Mouse (Mus musculus) C2C12 (cell line): ENCODE data around the gene Cryaa. TPM values are rescaled to one million over a fixed set of nuclear protein-coding genes. Genes with fewer than 3 reads are reported as not detected.
"Not testable (repeated sequence)": the region's sequence is repeated elsewhere in the genome, so short reads cannot be mapped to it uniquely, and the experiment has no call there.

Experiments
- H3K27me3 ChIP-seq: one replicate; pipeline ENCODE4 v1.6.1; 2011; ENCODE audit not compliant: control insufficient read depth, insufficient read depth, insufficient read length
- H3K36me3 ChIP-seq: one replicate; pipeline ENCODE4 v1.6.1; 2011; ENCODE audit not compliant: control insufficient read depth, insufficient read depth
- H3K4me3 ChIP-seq: one replicate; pipeline ENCODE4 v1.5.1; 2011; ENCODE audit warnings: mild to moderate bottlenecking, control low read depth; ENCODE audit not compliant: poor library complexity, insufficient read depth, severe bottlenecking
- H3K79me2 ChIP-seq: one replicate; pipeline ENCODE4 v1.6.1; 2011; ENCODE audit not compliant: control insufficient read depth, insufficient read depth
- H3K79me3 ChIP-seq: one replicate; pipeline ENCODE4 v1.6.1; 2011; ENCODE audit warnings: low read depth, control low read depth
- H3ac ChIP-seq: one replicate; pipeline ENCODE3; 2011; ENCODE audit warnings: low read depth; ENCODE audit not compliant: control insufficient read depth, insufficient read length
- CEBPB ChIP-seq: IDR thresholded peaks from one replicate; pipeline ENCODE4 v1.6.1; 2011; ENCODE audit warnings: low read depth, mild to moderate bottlenecking, control low read depth, moderate library complexity
- CTCF ChIP-seq: IDR thresholded peaks from one replicate; pipeline ENCODE4 v1.5.1; 2011; ENCODE audit not compliant: control insufficient read depth, insufficient read depth, insufficient read length
- FOSL1 ChIP-seq: IDR thresholded peaks from one replicate; pipeline ENCODE4 v1.8.0; 2011; ENCODE audit warnings: mild to moderate bottlenecking, low read length; ENCODE audit not compliant: poor library complexity, insufficient read depth, severe bottlenecking
- MAX ChIP-seq: IDR thresholded peaks from one replicate; pipeline ENCODE4 v1.6.1; 2011; ENCODE audit warnings: mild to moderate bottlenecking, control low read depth
- MYOD1 ChIP-seq: IDR thresholded peaks from one replicate; pipeline ENCODE4 v1.6.1; 2011; ENCODE audit warnings: low read depth; ENCODE audit not compliant: control insufficient read depth, insufficient read length
- MYOG ChIP-seq: IDR thresholded peaks from one replicate; pipeline ENCODE4 v1.6.1; 2011; ENCODE audit not compliant: control insufficient read depth, insufficient read length; ENCODE audit errors: extremely low read depth
- USF1 ChIP-seq: IDR thresholded peaks from one replicate; pipeline ENCODE4 v1.6.1; 2011; ENCODE audit warnings: low read depth, mild to moderate bottlenecking, control low read depth, moderate library complexity
- polyA plus RNA-seq: library from polyadenylated mRNA; unstranded; fragments of >200 nt; fragmentation: generic; extraction: Trizol; gene quantifications from one replicate; pipeline ENCODE4 v1.2.1, GENCODE M21; 2012; ENCODE audit warnings: missing spikeins

Cryaa gene
- polyA plus RNA-seq, 1 experiment, result not detected

DNA sequence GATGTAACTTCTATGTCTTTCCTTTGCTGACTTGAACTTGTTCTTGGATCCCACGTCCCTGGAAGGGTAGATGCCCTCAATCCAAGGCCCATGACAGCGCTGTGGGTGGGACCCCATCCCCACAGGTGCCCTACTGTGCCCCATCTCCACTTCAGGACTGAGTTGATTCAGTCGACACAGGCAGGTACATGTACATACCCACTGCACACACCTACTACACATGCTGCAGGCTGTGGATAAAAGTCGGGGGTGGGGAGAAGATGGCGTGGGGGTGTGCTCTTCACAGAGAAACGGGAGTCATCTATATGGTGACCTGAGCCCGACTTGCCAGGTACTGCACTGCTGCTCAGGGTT is 16.4 kb downstream of the Cryaa start:
- Histone ChIP-seq H3K4me3 (no peak overlapping the region), H3K36me3 (no peaks in the 10 kb centered on the region), H3K79me2 (no peaks in the 10 kb centered on the region), H3K79me3 (no peaks in the 10 kb centered on the region), H3ac (no peak overlapping the region), H3K27me3 (no peaks in the 10 kb centered on the region)
- no peak for TF ChIP-seq MAX
- no peak for TF ChIP-seq MYOG
- no peak for TF ChIP-seq USF1
- no peak for TF ChIP-seq MYOD1
- TF ChIP-seq CEBPB, result no peak

DNA sequence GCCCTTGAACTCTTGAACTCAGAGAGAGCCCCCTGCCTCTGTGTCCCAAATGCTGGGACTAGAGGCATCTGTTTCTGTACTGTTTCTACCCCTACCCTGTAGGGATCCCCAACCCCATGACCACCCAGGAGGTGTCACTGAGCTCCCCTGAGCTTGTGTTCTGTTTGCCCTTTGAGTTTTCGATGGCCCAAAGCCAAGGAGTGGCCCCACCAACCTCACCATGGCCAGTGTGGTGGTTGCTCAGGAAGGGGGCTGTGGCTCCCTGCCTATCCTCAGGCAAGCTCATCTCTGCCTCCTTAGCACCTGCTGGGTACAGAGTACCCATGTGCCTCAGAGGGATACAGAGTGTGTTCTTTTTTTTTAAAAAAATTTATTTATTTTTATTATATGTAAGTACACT is 17.3 kb downstream of the Cryaa start:
- no peaks in the 10 kb centered on the region for H3K27me3 ChIP-seq
- H3ac ChIP-seq, result no peak overlapping the region
- H3K4me3 ChIP-seq, result no peak overlapping the region
- H3K79me3 ChIP-seq, result no peaks in the 10 kb centered on the region
- no peaks in the 10 kb centered on the region for H3K79me2 ChIP-seq
- TF ChIP-seq CTCF, result no peak
- H3K36me3 ChIP-seq, result no peaks in the 10 kb centered on the region

DNA sequence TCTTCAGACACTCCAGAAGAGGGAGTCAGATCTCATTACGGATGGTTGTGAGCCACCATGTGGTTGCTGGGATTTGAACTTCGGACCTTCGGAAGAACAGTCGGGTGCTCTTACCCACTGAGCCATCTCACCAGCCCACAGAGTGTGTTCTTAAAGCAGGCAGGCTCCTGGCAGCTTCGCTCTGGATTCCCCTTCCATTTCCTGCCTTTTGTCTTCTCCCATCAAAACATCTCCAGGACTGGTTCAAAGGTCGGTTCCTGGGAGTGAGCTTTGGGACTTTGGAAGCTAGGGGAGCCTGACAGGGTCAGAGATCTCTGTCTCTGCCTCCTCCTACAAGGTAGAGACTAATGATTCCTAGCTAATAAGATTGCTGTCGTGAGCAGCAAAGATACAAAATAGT is 17.7 kb downstream of the Cryaa start:
- H3K27me3 ChIP-seq, H3K36me3 ChIP-seq, H3K4me3 ChIP-seq, H3K79me2 ChIP-seq, H3K79me3 ChIP-seq, H3ac ChIP-seq: not testable (repeated sequence)

GRCm38 (mm10) chr17:31698347-31698746 is 20.7 kb downstream of the Cryaa start:
- TF ChIP-seq CTCF (no peak), MAX (no peak), MYOD1 (no peak), MYOG (no peak), FOSL1 (no peak), CEBPB (no peak), USF1 (no peak)
- Histone ChIP-seq H3K79me2 (no peaks in the 10 kb centered on the region), H3K79me3 (no peaks in the 10 kb centered on the region), H3ac (no peak overlapping the region), H3K4me3 (no peak overlapping the region), H3K36me3 (no peaks in the 10 kb centered on the region), H3K27me3 (no peaks in the 10 kb centered on the region)

GRCm38 (mm10) chr17:31703276-31703980 is 25.8 kb downstream of the Cryaa start:
- H3K27me3 ChIP-seq, result peaks cover 17% of the 10 kb centered on the region
- H3ac ChIP-seq, result no peak overlapping the region
- no peak for TF ChIP-seq CTCF
- no peak for TF ChIP-seq MYOG
- TF ChIP-seq USF1, result no peak
- TF ChIP-seq FOSL1, result no peak
- TF ChIP-seq MYOD1, result no peak
- TF ChIP-seq CEBPB, result no peak
- no peak for TF ChIP-seq MAX
- no peak overlapping the region for H3K4me3 ChIP-seq
- H3K36me3 ChIP-seq, result no peaks in the 10 kb centered on the region
- H3K79me3 ChIP-seq, result no peaks in the 10 kb centered on the region
- no peaks in the 10 kb centered on the region for H3K79me2 ChIP-seq

- TF ChIP-seq FOSL1 (no peak), CTCF (no peak), MYOG (no peak), CEBPB (no peak), USF1 (no peak), MAX (no peak), MYOD1 (no peak)
- H3K36me3 ChIP-seq, result no peaks in the 10 kb centered on the region
- H3K4me3 ChIP-seq, result no peak overlapping the region
- no peak overlapping the region for H3ac ChIP-seq
- no peaks in the 10 kb centered on the region for H3K79me3 ChIP-seq
- H3K79me2 ChIP-seq, result no peaks in the 10 kb centered on the region
- peaks cover 17% of the 10 kb centered on the region for H3K27me3 ChIP-seq
Observed at GRCm38 (mm10) chr17:31705271-31706020, 27.8 kb downstream of the Cryaa start.
